ENCODE assay signal across 15 mouse cellular contexts in the genomic region with DNA sequence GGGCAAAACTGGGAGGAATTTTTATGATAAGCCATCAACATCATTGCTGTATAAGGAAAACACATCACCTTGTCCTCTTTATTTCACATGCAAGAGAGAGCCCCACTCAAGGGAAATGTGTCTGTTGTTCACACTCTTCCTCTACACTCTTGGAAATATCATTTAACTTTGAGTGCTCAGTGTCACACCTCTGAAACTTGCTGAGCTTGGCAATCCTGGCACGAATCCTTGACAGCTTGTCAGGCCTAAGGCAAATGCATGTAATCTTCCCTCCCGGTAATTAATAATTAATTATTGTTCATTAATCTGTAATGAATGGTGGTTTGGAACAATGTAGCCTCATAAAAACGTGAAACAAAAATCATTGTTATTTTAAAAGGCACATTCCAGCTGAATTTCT.
"Had no signal": no experiment of that assay in that cellular context is flagged by ENCODE, and none has a peak within 500 bp of the region (broad histone marks: within the 10 kb centered on the region; RNA-seq: fewer than 3 reads in every experiment).

No protein-coding gene starts in this region.

- H3K27ac ChIP-seq: limb, embryonic 12.5 days; limb, embryonic 15.5 days; liver, embryonic 13.5 days; midbrain, embryonic 12.5 days; stomach, embryonic 15.5 days had no signal

- H3K4me3 ChIP-seq: limb, embryonic 12.5 days; limb, embryonic 15.5 days; liver, embryonic 13.5 days; midbrain, embryonic 12.5 days; stomach, embryonic 15.5 days had no signal

- DNase-seq: kidney, postnatal 14 days; kidney, postnatal 4 days; left cerebral cortex, postnatal 4 days; liver, embryonic 13.5 days; lung, adult 2 months; lung, postnatal 14 days; lung, postnatal 4 days; right cerebral cortex, postnatal 25 days; spleen, adult 18-20 months; thymus, postnatal 25 days had no signal

- H3K27me3 ChIP-seq: limb, embryonic 12.5 days; limb, embryonic 15.5 days; liver, embryonic 13.5 days; midbrain, embryonic 12.5 days; stomach, embryonic 15.5 days had no signal

- ATAC-seq: intestine, postnatal 0 days had no signal

- H3K4me2 ChIP-seq: limb, embryonic 12.5 days; limb, embryonic 15.5 days; liver, embryonic 13.5 days; midbrain, embryonic 12.5 days; stomach, embryonic 15.5 days had no signal

- H3K4me1 ChIP-seq: limb, embryonic 12.5 days; limb, embryonic 15.5 days; liver, embryonic 13.5 days; midbrain, embryonic 12.5 days; stomach, embryonic 15.5 days had no signal

- H3K9ac ChIP-seq: limb, embryonic 12.5 days; limb, embryonic 15.5 days; liver, embryonic 13.5 days; midbrain, embryonic 12.5 days; stomach, embryonic 15.5 days had no signal

- H3K9me3 ChIP-seq: limb, embryonic 12.5 days; limb, embryonic 15.5 days; liver, embryonic 13.5 days; midbrain, embryonic 12.5 days; stomach, embryonic 15.5 days had no signal

- H3K36me3 ChIP-seq: limb, embryonic 12.5 days; limb, embryonic 15.5 days; liver, embryonic 13.5 days; midbrain, embryonic 12.5 days; stomach, embryonic 15.5 days had no signal
